Mouse (Mus musculus): ENCODE results near the gene Them7. TPM values are rescaled to one million over a fixed set of nuclear protein-coding genes. Genes with fewer than 3 reads are reported as not detected.

Gene Them7
- polyA plus RNA-seq, 1 experiment from 2014 or later: 0.06 TPM

DNA sequence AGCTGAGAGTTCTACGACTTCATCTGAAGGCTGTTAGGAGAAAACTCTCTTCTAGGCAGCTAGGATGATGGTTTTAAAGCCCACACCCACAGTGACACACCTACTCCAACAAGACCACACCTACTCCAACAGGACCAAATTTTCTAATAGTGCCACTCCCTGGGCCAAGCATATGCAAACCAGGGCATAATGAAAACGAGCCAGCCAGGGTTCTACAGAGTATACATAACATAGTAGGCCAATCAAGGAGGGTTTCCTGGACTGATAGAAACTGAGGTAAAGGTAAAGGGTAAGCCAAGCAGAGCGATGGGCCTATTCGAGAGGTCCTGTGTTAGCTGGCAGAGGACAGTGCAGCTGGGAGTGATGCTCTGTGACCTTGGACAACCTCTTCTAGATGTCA is 176.4 kb downstream of the Them7 start:
- DNase-seq (ENCODE audit: low spot score) (no peak), ATAC-seq (ENCODE audit: low FRiP score, low TSS enrichment) (no peak)
- Histone ChIP-seq H3K27me3 (ENCODE audit: control insufficient read depth, insufficient read depth, low read length) (no peaks in the 10 kb centered on the region), H3K9ac (ENCODE audit: low read length) (no peak overlapping the region), H3K4me3 (ENCODE audit: low read depth, low read length) (no peak overlapping the region), H3K9me3 (ENCODE audit: control insufficient read depth, low read length) (no peaks in the 10 kb centered on the region), H3K4me2 (replicated peaks; ENCODE audit: low read depth) (no peak overlapping the region), H3K4me1 (replicated peaks; ENCODE audit: control insufficient read depth, insufficient read depth) (peaks cover 9% of the 10 kb centered on the region), H3K36me3 (ENCODE audit: control insufficient read depth, insufficient read depth, low read length) (no peaks in the 10 kb centered on the region), H3K27ac (replicated peaks) (no peak overlapping the region)
- TF ChIP-seq EP300 (optimal IDR thresholded peaks at IDR 0.05): no peak
- TF ChIP-seq CTCF (IDR thresholded peaks at IDR 0.05; ENCODE audit: low read depth): no peak
- 86% methylated on average over 4 of the region's 4 CpGs for WGBS

DNA sequence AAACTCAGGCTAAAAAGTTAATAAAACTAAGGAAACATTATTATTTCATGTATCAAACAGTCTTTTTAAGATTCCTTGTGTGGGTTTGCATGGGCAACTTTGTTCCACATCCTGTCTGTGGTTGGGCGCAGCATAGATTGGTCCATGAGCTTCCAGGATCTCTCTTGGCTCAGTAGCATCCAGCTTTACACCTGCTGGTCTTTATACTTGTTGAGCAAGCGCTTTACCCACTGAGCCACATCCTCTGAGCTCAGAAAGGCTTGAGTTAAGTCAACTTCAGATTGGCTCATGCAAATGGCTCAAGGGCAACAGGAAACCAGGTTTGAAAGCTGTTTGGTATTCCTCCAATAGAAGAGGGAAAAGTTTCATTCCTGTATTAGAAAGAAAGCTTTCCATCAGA is 178.1 kb downstream of the Them7 start:
- H3K27ac ChIP-seq (replicated peaks): no peak overlapping the region
- no peak for DNase-seq (ENCODE audit: low spot score)
- no peak overlapping the region for H3K4me3 ChIP-seq (ENCODE audit: low read depth, low read length)

DNA sequence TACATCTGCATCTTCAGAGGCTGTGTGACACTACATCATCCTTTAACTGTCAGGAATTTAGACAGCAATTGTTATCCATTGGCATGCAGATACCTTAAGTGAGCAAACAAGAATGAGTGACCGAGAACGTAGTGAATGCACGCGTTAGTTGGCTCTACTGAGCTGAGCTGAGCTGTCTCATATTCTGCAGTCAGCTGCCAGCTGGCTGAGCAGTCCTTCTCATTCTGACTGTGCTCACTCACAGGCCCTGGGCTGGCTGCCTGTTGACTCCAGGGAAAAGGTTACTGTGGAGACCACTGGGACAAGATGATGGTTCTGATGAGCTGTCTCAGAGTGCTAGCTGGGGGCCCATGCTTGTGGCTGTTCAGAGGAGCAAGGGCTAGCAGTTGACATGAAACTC is 184.4 kb downstream of the Them7 start:
- Histone ChIP-seq H3K4me2 (replicated peaks; ENCODE audit: low read depth) (no peak overlapping the region), H3K36me3 (ENCODE audit: control insufficient read depth, insufficient read depth, low read length) (no peaks in the 10 kb centered on the region), H3K27me3 (ENCODE audit: control insufficient read depth, insufficient read depth, low read length) (no peaks in the 10 kb centered on the region), H3K9ac (ENCODE audit: low read length) (no peak overlapping the region), H3K27ac (replicated peaks) (no peak overlapping the region), H3K4me1 (replicated peaks; ENCODE audit: control insufficient read depth, insufficient read depth) (no peaks in the 10 kb centered on the region), H3K9me3 (ENCODE audit: control insufficient read depth, low read length) (no peaks in the 10 kb centered on the region), H3K4me3 (ENCODE audit: low read depth, low read length) (no peak overlapping the region)
- DNase-seq (ENCODE audit: low spot score): no peak
- ATAC-seq (ENCODE audit: low FRiP score, low TSS enrichment): no peak
- 29% methylated on average over 4 of the region's 4 CpGs for WGBS
- no peak for TF ChIP-seq EP300 (optimal IDR thresholded peaks at IDR 0.05)
- TF ChIP-seq CTCF (IDR thresholded peaks at IDR 0.05; ENCODE audit: low read depth): no peak

More for the DNA sequence above, 178.1 kb downstream of the Them7 start:
- Histone ChIP-seq H3K4me1 (replicated peaks; ENCODE audit: control insufficient read depth, insufficient read depth) (peaks cover 4% of the 10 kb centered on the region), H3K36me3 (ENCODE audit: control insufficient read depth, insufficient read depth, low read length) (no peaks in the 10 kb centered on the region), H3K4me2 (replicated peaks; ENCODE audit: low read depth) (no peak overlapping the region), H3K9ac (ENCODE audit: low read length) (no peak overlapping the region), H3K9me3 (ENCODE audit: control insufficient read depth, low read length) (no peaks in the 10 kb centered on the region), H3K27me3 (ENCODE audit: control insufficient read depth, insufficient read depth, low read length) (no peaks in the 10 kb centered on the region)
- no peak for ATAC-seq (ENCODE audit: low FRiP score, low TSS enrichment)
- WGBS: 82% methylated on average over 2 of the region's 2 CpGs
- TF ChIP-seq EP300 (optimal IDR thresholded peaks at IDR 0.05) (no peak), CTCF (IDR thresholded peaks at IDR 0.05; ENCODE audit: low read depth) (no peak)

DNA sequence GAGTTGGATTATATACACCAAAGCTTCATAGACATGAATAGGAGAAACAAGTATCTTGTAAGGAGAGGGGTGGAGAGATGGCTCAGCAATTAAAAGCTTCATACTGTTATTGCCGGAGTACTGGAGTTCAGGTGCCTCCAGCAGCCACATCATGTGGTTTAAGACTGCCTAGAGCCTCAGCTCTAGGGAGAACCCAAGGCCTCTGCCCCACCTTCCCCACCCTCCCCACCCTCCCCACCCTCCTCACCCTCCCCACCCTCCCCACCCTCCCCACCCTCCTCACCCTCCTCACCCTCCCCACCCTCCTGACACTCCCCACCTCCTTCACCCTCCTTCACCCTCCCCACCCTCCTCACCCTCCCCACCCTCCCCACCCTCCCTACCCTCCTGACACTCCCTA is 185.1 kb downstream of the Them7 start:
- no peak overlapping the region for H3K27ac ChIP-seq (replicated peaks)
- H3K4me1 ChIP-seq (replicated peaks; ENCODE audit: control insufficient read depth, insufficient read depth): no peaks in the 10 kb centered on the region
- H3K9ac ChIP-seq (ENCODE audit: low read length): no peak overlapping the region
- TF ChIP-seq CTCF (IDR thresholded peaks at IDR 0.05; ENCODE audit: low read depth): no peak
- TF ChIP-seq EP300 (optimal IDR thresholded peaks at IDR 0.05): no peak
- no peak for DNase-seq (ENCODE audit: low spot score)
- 67% methylated on average over 1 of the region's 1 CpGs for WGBS
- H3K4me3 ChIP-seq (ENCODE audit: low read depth, low read length): no peak overlapping the region
- no peaks in the 10 kb centered on the region for H3K36me3 ChIP-seq (ENCODE audit: control insufficient read depth, insufficient read depth, low read length)
- no peak for ATAC-seq (ENCODE audit: low FRiP score, low TSS enrichment)
- no peaks in the 10 kb centered on the region for H3K9me3 ChIP-seq (ENCODE audit: control insufficient read depth, low read length)
- no peaks in the 10 kb centered on the region for H3K27me3 ChIP-seq (ENCODE audit: control insufficient read depth, insufficient read depth, low read length)
- H3K4me2 ChIP-seq (replicated peaks; ENCODE audit: low read depth): no peak overlapping the region

DNA sequence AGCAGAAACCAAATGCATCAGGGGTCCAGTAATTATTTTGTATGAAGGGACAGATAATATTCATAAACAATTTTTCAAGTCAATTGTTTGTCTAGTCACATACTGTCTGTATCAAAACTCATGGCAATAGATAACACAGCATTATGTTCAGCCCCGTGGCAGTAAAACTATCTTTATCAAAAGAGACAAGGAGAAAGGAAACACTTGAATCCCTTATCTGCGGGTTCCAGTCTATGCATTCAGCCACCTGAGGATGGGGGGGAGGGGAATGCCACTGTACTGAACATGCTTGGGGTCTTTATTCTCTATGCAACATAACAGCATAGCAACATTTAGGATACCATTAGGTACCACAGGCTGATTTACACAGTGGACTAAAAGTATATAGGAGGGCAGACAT is 190.2 kb downstream of the Them7 start:
- Histone ChIP-seq H3K9me3 (ENCODE audit: control insufficient read depth, low read length) (no peaks in the 10 kb centered on the region), H3K9ac (ENCODE audit: low read length) (no peak overlapping the region), H3K36me3 (ENCODE audit: control insufficient read depth, insufficient read depth, low read length) (no peaks in the 10 kb centered on the region), H3K27ac (replicated peaks) (no peak overlapping the region), H3K4me1 (replicated peaks; ENCODE audit: control insufficient read depth, insufficient read depth) (no peaks in the 10 kb centered on the region), H3K4me2 (replicated peaks; ENCODE audit: low read depth) (no peak overlapping the region), H3K27me3 (ENCODE audit: control insufficient read depth, insufficient read depth, low read length) (no peaks in the 10 kb centered on the region), H3K4me3 (ENCODE audit: low read depth, low read length) (no peak overlapping the region)
- DNase-seq (ENCODE audit: low spot score) (no peak), ATAC-seq (ENCODE audit: low FRiP score, low TSS enrichment) (no peak)
- WGBS: 49% methylated on average over 2 of the region's 2 CpGs
- TF ChIP-seq CTCF (IDR thresholded peaks at IDR 0.05; ENCODE audit: low read depth): no peak
- no peak for TF ChIP-seq EP300 (optimal IDR thresholded peaks at IDR 0.05)

DNA sequence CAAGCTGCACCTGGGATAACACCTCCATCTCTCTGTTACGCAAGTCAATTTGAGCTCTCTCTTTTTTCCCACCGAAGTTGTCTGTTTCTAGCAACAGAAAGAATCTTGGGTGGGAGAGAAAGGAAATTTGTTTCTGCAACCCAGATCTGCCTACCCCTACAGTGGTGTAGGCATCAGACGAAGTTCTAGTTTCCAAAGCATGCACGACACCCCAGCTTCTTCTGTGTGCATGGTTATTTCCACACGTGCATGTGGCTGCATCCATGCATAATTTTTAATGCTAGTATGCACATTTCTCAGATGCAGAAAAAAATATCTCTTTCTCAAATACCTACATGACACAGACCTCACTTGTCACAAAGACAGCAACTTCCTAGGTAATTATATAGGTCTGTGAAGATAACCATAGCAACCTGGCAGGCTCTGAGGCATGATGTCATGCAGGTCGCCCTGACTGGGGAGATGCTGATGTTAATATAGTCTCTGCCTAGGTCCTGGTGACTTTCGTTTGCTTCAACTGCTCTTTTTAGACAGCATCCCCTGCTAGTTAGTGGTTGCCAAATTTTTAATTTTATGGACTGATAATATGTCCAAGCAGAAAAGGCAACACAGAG is 192.0 kb downstream of the Them7 start:
- Histone ChIP-seq H3K27ac (replicated peaks) (no peak overlapping the region), H3K4me3 (ENCODE audit: low read depth, low read length) (no peak overlapping the region), H3K4me2 (replicated peaks; ENCODE audit: low read depth) (no peak overlapping the region), H3K4me1 (replicated peaks; ENCODE audit: control insufficient read depth, insufficient read depth) (no peaks in the 10 kb centered on the region), H3K9ac (ENCODE audit: low read length) (no peak overlapping the region), H3K9me3 (ENCODE audit: control insufficient read depth, low read length) (no peaks in the 10 kb centered on the region), H3K27me3 (ENCODE audit: control insufficient read depth, insufficient read depth, low read length) (no peaks in the 10 kb centered on the region), H3K36me3 (ENCODE audit: control insufficient read depth, insufficient read depth, low read length) (no peaks in the 10 kb centered on the region)
- TF ChIP-seq CTCF (IDR thresholded peaks at IDR 0.05; ENCODE audit: low read depth) (no peak), EP300 (optimal IDR thresholded peaks at IDR 0.05) (no peak)
- ATAC-seq (ENCODE audit: low FRiP score, low TSS enrichment): no peak
- 63% methylated on average over 7 of the region's 7 CpGs for WGBS
- no peak for DNase-seq (ENCODE audit: low spot score)

Measured in stomach, postnatal 0 days (tissue).